Mouse (Mus musculus): ENCODE measurements at regions not wholly inside any gene's neighbourhood (a gene's known extent, or its start where the extent isn't known, plus 50 kb on each side); places are given as distances from the start of the nearest gene placed in this dataset.

GRCm38 (mm10) chr11:111763081-111763480 is 697.1 kb downstream of the Kcnj2 start:
- H3K9me3 ChIP-seq (ENCODE audit: low read length) = no peaks in the 10 kb centered on the region
- H3K4me3 ChIP-seq (ENCODE audit: low read depth, low read length) = no peak overlapping the region
- no peak for DNase-seq
- no peaks in the 10 kb centered on the region for H3K4me1 ChIP-seq (ENCODE audit: insufficient read depth)
- H3K36me3 ChIP-seq (replicated peaks; ENCODE audit: insufficient read depth, low read length) = no peaks in the 10 kb centered on the region
- no peak for ATAC-seq
- H3K9ac ChIP-seq (replicated peaks) = no peak overlapping the region
- TF ChIP-seq EP300 (IDR thresholded peaks at IDR 0.05; ENCODE audit: low read depth) = no peak
- no peak for TF ChIP-seq CTCF (IDR thresholded peaks at IDR 0.05; ENCODE audit: low read depth)
- WGBS (ENCODE audit: insufficient replicate concordance) = 78% methylated on average over 3 of the region's 3 CpGs
- no peaks in the 10 kb centered on the region for H3K27me3 ChIP-seq (ENCODE audit: insufficient read depth, low read length)
- H3K27ac ChIP-seq (ENCODE audit: low read depth) = no peak overlapping the region
- H3K4me2 ChIP-seq (ENCODE audit: low read depth, low read length) = no peak overlapping the region

GRCm38 (mm10) chr11:111766371-111767011 is 700.5 kb downstream of the Kcnj2 start:
- Histone ChIP-seq H3K27me3 (ENCODE audit: insufficient read depth, low read length) (no peaks in the 10 kb centered on the region), H3K9me3 (ENCODE audit: low read length) (no peaks in the 10 kb centered on the region), H3K36me3 (replicated peaks; ENCODE audit: insufficient read depth, low read length) (no peaks in the 10 kb centered on the region), H3K9ac (replicated peaks) (no peak overlapping the region), H3K4me1 (ENCODE audit: insufficient read depth) (no peaks in the 10 kb centered on the region), H3K4me3 (ENCODE audit: low read depth, low read length) (no peak overlapping the region), H3K27ac (ENCODE audit: low read depth) (no peak overlapping the region), H3K4me2 (ENCODE audit: low read depth, low read length) (no peak overlapping the region)
- ATAC-seq (no peak), DNase-seq (no peak)
- 60% methylated on average over 6 of the region's 6 CpGs for WGBS (ENCODE audit: insufficient replicate concordance)
- TF ChIP-seq EP300 (IDR thresholded peaks at IDR 0.05; ENCODE audit: low read depth) = no peak
- TF ChIP-seq CTCF (IDR thresholded peaks at IDR 0.05; ENCODE audit: low read depth) = no peak

- no peaks in the 10 kb centered on the region for H3K27me3 ChIP-seq (ENCODE audit: insufficient read depth, low read length)
- H3K9me3 ChIP-seq (ENCODE audit: low read length) = no peaks in the 10 kb centered on the region
- 61% methylated on average over 1 of the region's 1 CpGs for WGBS (ENCODE audit: insufficient replicate concordance)
- DNase-seq (no peak), ATAC-seq (no peak)
- H3K4me1 ChIP-seq (ENCODE audit: insufficient read depth) = no peaks in the 10 kb centered on the region
- no peak overlapping the region for H3K4me3 ChIP-seq (ENCODE audit: low read depth, low read length)
- H3K9ac ChIP-seq (replicated peaks) = no peak overlapping the region
- no peak overlapping the region for H3K27ac ChIP-seq (ENCODE audit: low read depth)
- no peaks in the 10 kb centered on the region for H3K36me3 ChIP-seq (replicated peaks; ENCODE audit: insufficient read depth, low read length)
- TF ChIP-seq EP300 (IDR thresholded peaks at IDR 0.05; ENCODE audit: low read depth) = no peak
- TF ChIP-seq CTCF (IDR thresholded peaks at IDR 0.05; ENCODE audit: low read depth) = no peak
- no peak overlapping the region for H3K4me2 ChIP-seq (ENCODE audit: low read depth, low read length)
Observed at GRCm38 (mm10) chr11:111767012-111767392, 701.0 kb downstream of the Kcnj2 start.

- Histone ChIP-seq H3K9me3 (ENCODE audit: low read length) (no peaks in the 10 kb centered on the region), H3K4me2 (ENCODE audit: low read depth, low read length) (no peak overlapping the region), H3K27me3 (ENCODE audit: insufficient read depth, low read length) (no peaks in the 10 kb centered on the region), H3K36me3 (replicated peaks; ENCODE audit: insufficient read depth, low read length) (no peaks in the 10 kb centered on the region), H3K27ac (ENCODE audit: low read depth) (no peak overlapping the region), H3K9ac (replicated peaks) (no peak overlapping the region), H3K4me1 (ENCODE audit: insufficient read depth) (no peaks in the 10 kb centered on the region), H3K4me3 (ENCODE audit: low read depth, low read length) (no peak overlapping the region)
- ATAC-seq (peak; percentile 65), DNase-seq (no peak)
- WGBS (ENCODE audit: insufficient replicate concordance) = 38% methylated on average over 2 of the region's 2 CpGs
- TF ChIP-seq CTCF (IDR thresholded peaks at IDR 0.05; ENCODE audit: low read depth) (no peak), EP300 (IDR thresholded peaks at IDR 0.05; ENCODE audit: low read depth) (peak; percentile 81)
Observed at GRCm38 (mm10) chr11:111774108-111774679, 708.2 kb downstream of the Kcnj2 start.

- no peak overlapping the region for H3K4me2 ChIP-seq (ENCODE audit: low read depth, low read length)
Observed at GRCm38 (mm10) chr11:111781321-111781720, 715.4 kb downstream of the Kcnj2 start.

GRCm38 (mm10) chr11:111791267-111791926 is 725.4 kb downstream of the Kcnj2 start:
- H3K9ac ChIP-seq (replicated peaks) = no peak overlapping the region
- no peak overlapping the region for H3K4me3 ChIP-seq (ENCODE audit: low read depth, low read length)
- H3K4me2 ChIP-seq (ENCODE audit: low read depth, low read length) = no peak overlapping the region
- H3K27me3 ChIP-seq (ENCODE audit: insufficient read depth, low read length) = no peaks in the 10 kb centered on the region
- no peaks in the 10 kb centered on the region for H3K9me3 ChIP-seq (ENCODE audit: low read length)
- no peak for TF ChIP-seq CTCF (IDR thresholded peaks at IDR 0.05; ENCODE audit: low read depth)
- TF ChIP-seq EP300 (IDR thresholded peaks at IDR 0.05; ENCODE audit: low read depth) = no peak
- no peak overlapping the region for H3K27ac ChIP-seq (ENCODE audit: low read depth)
- ATAC-seq (no peak), DNase-seq (no peak)
- no peaks in the 10 kb centered on the region for H3K36me3 ChIP-seq (replicated peaks; ENCODE audit: insufficient read depth, low read length)
- 62% methylated on average over 6 of the region's 6 CpGs for WGBS (ENCODE audit: insufficient replicate concordance)
- no peaks in the 10 kb centered on the region for H3K4me1 ChIP-seq (ENCODE audit: insufficient read depth)

More at GRCm38 (mm10) chr11:111781321-111781720, 715.4 kb downstream of the Kcnj2 start:
- no peak for ATAC-seq
- TF ChIP-seq EP300 (IDR thresholded peaks at IDR 0.05; ENCODE audit: low read depth) = no peak
- no peak for TF ChIP-seq CTCF (IDR thresholded peaks at IDR 0.05; ENCODE audit: low read depth)
- H3K4me1 ChIP-seq (ENCODE audit: insufficient read depth) = no peaks in the 10 kb centered on the region
- DNase-seq = no peak
- H3K9me3 ChIP-seq (ENCODE audit: low read length) = no peaks in the 10 kb centered on the region
- no peak overlapping the region for H3K27ac ChIP-seq (ENCODE audit: low read depth)
- H3K36me3 ChIP-seq (replicated peaks; ENCODE audit: insufficient read depth, low read length) = no peaks in the 10 kb centered on the region
- 64% methylated on average over 7 of the region's 7 CpGs for WGBS (ENCODE audit: insufficient replicate concordance)
- H3K27me3 ChIP-seq (ENCODE audit: insufficient read depth, low read length) = no peaks in the 10 kb centered on the region
- H3K4me3 ChIP-seq (ENCODE audit: low read depth, low read length) = no peak overlapping the region
- no peak overlapping the region for H3K9ac ChIP-seq (replicated peaks)
